Mouse (Mus musculus) C2C12 (cell line): ENCODE results near the gene Slc6a21.
A peak's percentile ranks its signal among the peaks of the same experiment; 100 is the strongest.

Experiments
- CEBPB ChIP-seq: IDR thresholded peaks from one replicate; pipeline ENCODE4 v1.6.1; 2011; ENCODE audit warnings: low read depth, mild to moderate bottlenecking, control low read depth, moderate library complexity
- CTCF ChIP-seq: IDR thresholded peaks from one replicate; pipeline ENCODE4 v1.5.1; 2011; ENCODE audit not compliant: control insufficient read depth, insufficient read depth, insufficient read length
- FOSL1 ChIP-seq: IDR thresholded peaks from one replicate; pipeline ENCODE4 v1.8.0; 2011; ENCODE audit warnings: mild to moderate bottlenecking, low read length; ENCODE audit not compliant: poor library complexity, insufficient read depth, severe bottlenecking
- MAX ChIP-seq: IDR thresholded peaks from one replicate; pipeline ENCODE4 v1.6.1; 2011; ENCODE audit warnings: mild to moderate bottlenecking, control low read depth
- MYOD1 ChIP-seq: IDR thresholded peaks from one replicate; pipeline ENCODE4 v1.6.1; 2011; ENCODE audit warnings: low read depth; ENCODE audit not compliant: control insufficient read depth, insufficient read length
- MYOG ChIP-seq: IDR thresholded peaks from one replicate; pipeline ENCODE4 v1.6.1; 2011; ENCODE audit not compliant: control insufficient read depth, insufficient read length; ENCODE audit errors: extremely low read depth
- USF1 ChIP-seq: IDR thresholded peaks from one replicate; pipeline ENCODE4 v1.6.1; 2011; ENCODE audit warnings: low read depth, mild to moderate bottlenecking, control low read depth, moderate library complexity

GRCm38 (mm10) chr7:45338161-45338911 lies 61.0 kb downstream of the Slc6a21 start:
- TF ChIP-seq CTCF (no peak), USF1 (peak; percentile 64), MYOG (no peak), MAX (no peak), FOSL1 (no peak), CEBPB (no peak), MYOD1 (no peak)
